Mouse (Mus musculus): ENCODE results near the gene Pdzk1. TPM values are rescaled to one million over a fixed set of nuclear protein-coding genes. Genes with fewer than 3 reads are reported as not detected.

The Pdzk1 gene
- 0.24 TPM in 1 of 2 replicates, not detected in the other for polyA plus RNA-seq (2016; fragmentation: Nextera tagmentation; extraction: Ambion mirVana)

DNA sequence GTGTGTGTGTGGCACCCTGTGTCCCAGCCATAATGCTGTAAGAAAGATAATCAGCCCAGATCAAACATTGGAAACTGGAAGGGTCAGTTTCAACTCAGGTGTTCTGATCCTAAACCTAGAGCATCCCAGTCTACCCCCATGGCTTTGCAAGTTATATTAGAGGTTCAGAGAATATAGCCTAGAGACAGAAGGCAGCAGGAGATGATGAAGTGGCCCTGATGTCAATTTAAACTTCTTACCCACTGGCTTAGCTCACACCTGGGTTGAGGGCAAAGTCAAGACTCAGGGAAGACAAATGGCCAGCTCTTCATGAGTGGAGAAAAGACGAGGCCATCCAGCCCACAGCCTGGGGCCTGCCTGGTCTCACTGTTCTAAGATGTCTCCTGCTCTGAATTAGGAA lies at the start of gene Pdzk1, which contains the start of gene Cd160:
Pdzk1 (plus strand) TSS at position 301 of the 400 bp plus-strand sequence.
Cd160 (minus strand) TSS at position 368 of the 400 bp plus-strand sequence.
- H3K9me3 ChIP-seq = no peaks in the 10 kb centered on the region
- WGBS = 76% methylated on average over 1 of the region's 1 CpGs
- H3K4me1 ChIP-seq = peaks cover 13% of the 10 kb centered on the region; the same call in 1 of the 2 replicates
- DNase-seq (ENCODE audit: low spot score) = no peak
- H3K36me3 ChIP-seq (replicated peaks) = no peaks in the 10 kb centered on the region
- H3K27ac ChIP-seq (replicated peaks) = no peak within 1 kb of the TSS
- H3K27me3 ChIP-seq (replicated peaks; ENCODE audit: low read depth, poor library complexity, severe bottlenecking) = no peaks in the 10 kb centered on the region
- no peak within 1 kb of the TSS for H3K4me3 ChIP-seq

DNA sequence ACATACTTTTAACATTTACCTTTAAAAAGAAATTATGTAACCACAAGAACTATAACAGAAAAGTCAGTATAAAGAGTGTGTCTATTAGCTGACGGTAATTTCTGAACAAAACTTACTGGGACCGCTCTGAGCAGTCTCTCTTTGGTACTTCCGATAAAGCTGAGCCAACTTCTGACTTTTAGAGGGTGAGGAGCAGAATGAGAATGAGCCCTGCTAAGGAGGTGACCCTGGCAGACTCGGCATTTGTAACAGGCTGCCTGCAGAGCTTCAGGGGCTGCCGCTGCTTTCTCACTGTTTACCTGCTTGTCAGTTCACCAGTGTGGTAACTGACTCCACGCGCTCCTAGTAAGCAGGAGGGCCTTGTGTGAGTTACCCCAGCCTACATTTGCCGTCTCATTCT lies 46.8 kb upstream of the Pdzk1 start:
- 81% methylated on average over 8 of the region's 8 CpGs for WGBS
- Histone ChIP-seq H3K27me3 (replicated peaks; ENCODE audit: low read depth, poor library complexity, severe bottlenecking) (no peaks in the 10 kb centered on the region), H3K9me3 (no peaks in the 10 kb centered on the region), H3K4me1 (no peaks in the 10 kb centered on the region), H3K36me3 (replicated peaks) (peaks cover 43% of the 10 kb centered on the region), H3K27ac (replicated peaks) (no peak overlapping the region), H3K4me3 (no peak overlapping the region)
- DNase-seq (ENCODE audit: low spot score) = no peak

DNA sequence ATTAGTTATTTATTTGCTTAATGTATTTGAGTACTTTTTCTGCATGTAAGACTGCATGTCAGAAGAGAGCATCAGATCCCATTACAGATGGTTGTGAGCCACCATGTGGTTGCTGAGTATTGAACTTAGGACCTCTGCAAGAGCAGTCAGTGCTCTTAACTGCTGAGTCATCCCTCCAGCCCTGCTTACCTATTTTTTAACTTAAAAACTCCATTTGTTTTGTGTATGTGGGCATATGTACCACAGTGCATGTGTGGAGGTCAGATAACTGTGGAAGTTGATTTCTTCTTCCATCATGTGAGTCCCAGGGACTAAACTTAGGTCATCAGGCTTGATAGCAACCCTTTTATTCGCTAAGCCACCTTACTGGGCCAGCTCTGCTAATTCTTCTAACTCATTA lies 41.3 kb upstream of the Pdzk1 start:
- Histone ChIP-seq H3K9me3 (no peaks in the 10 kb centered on the region), H3K27me3 (replicated peaks; ENCODE audit: low read depth, poor library complexity, severe bottlenecking) (no peaks in the 10 kb centered on the region), H3K27ac (replicated peaks) (no peak overlapping the region), H3K4me3 (no peak overlapping the region), H3K4me1 (no peaks in the 10 kb centered on the region), H3K36me3 (replicated peaks) (peaks cover 75% of the 10 kb centered on the region)
- WGBS = 89% methylated on average over 1 of the region's 1 CpGs
- DNase-seq (ENCODE audit: low spot score) = no peak

DNA sequence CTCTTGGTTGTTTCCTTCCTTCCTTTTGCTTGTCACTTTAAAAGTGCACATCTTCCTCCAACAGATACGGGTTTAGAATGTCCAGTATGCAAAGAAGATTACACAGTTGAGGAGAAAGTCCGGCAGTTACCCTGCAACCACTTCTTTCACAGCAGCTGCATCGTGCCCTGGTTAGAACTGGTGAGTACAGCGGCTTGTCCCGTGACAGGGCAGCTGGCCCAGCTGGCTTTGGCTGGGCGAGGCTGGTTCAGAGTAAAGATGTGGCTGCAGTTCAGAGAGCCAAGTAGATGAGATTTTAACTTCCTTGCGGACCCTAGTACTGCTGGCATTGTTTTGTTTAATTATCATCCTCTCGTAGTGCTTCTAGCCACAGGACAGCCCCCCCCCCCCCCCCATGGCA lies 40.6 kb upstream of the Pdzk1 start:
- Histone ChIP-seq H3K4me1 (no peaks in the 10 kb centered on the region), H3K9me3 (no peaks in the 10 kb centered on the region), H3K36me3 (replicated peaks) (peaks cover 76% of the 10 kb centered on the region), H3K27ac (replicated peaks) (no peak overlapping the region), H3K27me3 (replicated peaks; ENCODE audit: low read depth, poor library complexity, severe bottlenecking) (no peaks in the 10 kb centered on the region), H3K4me3 (no peak overlapping the region)
- DNase-seq (ENCODE audit: low spot score) = no peak
- WGBS = 91% methylated on average over 8 of the region's 8 CpGs

DNA sequence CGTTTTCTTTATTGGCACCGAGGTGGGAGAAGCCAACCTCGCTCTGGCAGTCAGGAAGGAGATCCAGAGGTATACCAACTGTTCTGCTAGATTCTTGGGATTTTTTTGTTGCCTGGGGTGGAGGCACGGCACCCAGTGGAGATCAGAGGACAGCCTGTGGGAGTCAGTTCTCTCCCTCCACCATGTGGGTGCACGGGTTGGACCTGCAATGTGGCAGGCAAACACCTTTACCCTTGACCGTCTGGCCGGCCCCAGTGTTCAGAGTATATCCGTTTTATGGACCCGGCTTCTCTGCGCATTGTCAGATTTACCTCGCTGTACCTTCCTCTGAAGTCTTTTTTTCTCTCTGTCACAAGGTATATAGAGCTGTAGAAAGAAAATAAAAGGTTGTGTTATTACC lies 28.8 kb upstream of the Pdzk1 start:
- Histone ChIP-seq H3K27ac (replicated peaks) (no peak overlapping the region), H3K4me1 (no peaks in the 10 kb centered on the region), H3K9me3 (no peaks in the 10 kb centered on the region), H3K27me3 (replicated peaks; ENCODE audit: low read depth, poor library complexity, severe bottlenecking) (no peaks in the 10 kb centered on the region), H3K36me3 (replicated peaks) (peaks cover 17% of the 10 kb centered on the region), H3K4me3 (no peak overlapping the region)
- WGBS = 85% methylated on average over 11 of the region's 11 CpGs
- DNase-seq (ENCODE audit: low spot score) = no peak

DNA sequence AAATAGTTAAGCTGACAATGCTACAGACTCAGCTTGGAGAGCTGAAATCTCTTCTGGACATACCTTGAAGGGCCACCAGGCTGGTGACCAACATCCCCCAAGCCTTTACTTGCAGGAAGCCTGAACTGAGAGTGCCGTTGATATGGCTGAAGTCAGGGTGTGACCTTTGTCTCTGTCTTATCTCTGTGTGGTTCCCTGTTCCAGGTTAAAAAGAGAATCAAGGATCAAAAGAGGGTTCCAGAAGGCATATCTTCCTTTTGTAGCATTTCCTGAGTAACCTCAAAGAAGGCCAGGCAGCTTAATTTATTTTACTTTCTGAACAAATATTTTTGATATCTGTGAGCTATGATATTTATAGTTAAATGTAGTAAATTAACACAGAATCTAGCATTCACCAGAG lies 26.9 kb upstream of the Pdzk1 start:
- Histone ChIP-seq H3K27me3 (replicated peaks; ENCODE audit: low read depth, poor library complexity, severe bottlenecking) (no peaks in the 10 kb centered on the region), H3K27ac (replicated peaks) (no peak overlapping the region), H3K4me3 (no peak overlapping the region), H3K4me1 (no peaks in the 10 kb centered on the region), H3K9me3 (no peaks in the 10 kb centered on the region), H3K36me3 (replicated peaks) (peaks cover 11% of the 10 kb centered on the region; the same call in 1 of the 2 replicates)
- WGBS = 84% methylated on average over 1 of the region's 1 CpGs
- no peak for DNase-seq (ENCODE audit: low spot score)

DNA sequence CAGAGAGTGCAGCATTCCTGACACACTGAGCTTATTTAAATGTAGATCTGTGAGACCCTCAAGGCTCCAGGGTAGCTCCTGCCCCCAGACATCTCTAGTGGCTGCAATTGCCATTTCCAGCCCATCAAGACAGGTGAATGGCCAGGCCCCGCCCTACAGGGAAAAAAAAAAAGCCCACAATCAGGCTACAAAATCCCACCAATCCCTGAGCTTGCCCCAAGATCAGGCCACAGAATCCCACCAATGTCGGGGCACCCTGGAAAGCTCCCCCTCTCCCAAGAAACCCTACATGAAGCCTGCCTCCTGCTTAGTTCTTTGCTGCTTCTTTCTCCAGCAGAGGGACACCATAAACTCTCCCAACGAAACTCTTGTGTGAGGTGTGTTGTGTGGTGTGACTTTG lies 20.9 kb upstream of the Pdzk1 start:
- no peaks in the 10 kb centered on the region for H3K9me3 ChIP-seq
- H3K36me3 ChIP-seq (replicated peaks) = peaks cover 9% of the 10 kb centered on the region; the same call in 1 of the 2 replicates
- no peak overlapping the region for H3K4me3 ChIP-seq
- no peak overlapping the region for H3K27ac ChIP-seq (replicated peaks)
- H3K4me1 ChIP-seq = peaks cover 7% of the 10 kb centered on the region; the same call in 1 of the 2 replicates
- 75% methylated on average over 3 of the region's 3 CpGs for WGBS
- DNase-seq (ENCODE audit: low spot score) = no peak
- no peaks in the 10 kb centered on the region for H3K27me3 ChIP-seq (replicated peaks; ENCODE audit: low read depth, poor library complexity, severe bottlenecking)

DNA sequence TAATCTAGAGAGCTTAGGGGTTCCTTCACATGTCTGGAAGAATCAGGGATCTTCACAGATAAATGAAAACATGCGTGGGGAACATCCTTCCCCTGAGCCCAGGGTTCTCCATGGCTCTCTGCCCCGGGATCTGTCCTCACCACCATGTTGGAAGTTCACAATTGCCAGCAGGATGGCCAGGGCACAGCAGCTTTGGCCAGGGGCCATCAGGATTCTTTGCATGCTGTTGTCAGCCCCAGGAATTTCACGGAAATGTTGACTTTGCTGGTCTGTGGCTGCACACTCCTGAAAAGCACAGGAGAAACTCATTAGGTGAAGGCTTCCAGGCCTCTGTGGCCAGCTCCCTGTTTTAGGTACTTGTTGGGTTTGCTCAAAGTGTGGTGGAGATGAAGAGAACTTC lies 20.4 kb upstream of the Pdzk1 start:
- H3K4me3 ChIP-seq = no peak overlapping the region
- H3K27ac ChIP-seq (replicated peaks) = no peak overlapping the region
- DNase-seq (ENCODE audit: low spot score) = no peak
- H3K9me3 ChIP-seq = no peaks in the 10 kb centered on the region
- peaks cover 13% of the 10 kb centered on the region; the same call in 1 of the 2 replicates for H3K4me1 ChIP-seq
- peaks cover 9% of the 10 kb centered on the region; the same call in 1 of the 2 replicates for H3K36me3 ChIP-seq (replicated peaks)
- H3K27me3 ChIP-seq (replicated peaks; ENCODE audit: low read depth, poor library complexity, severe bottlenecking) = no peaks in the 10 kb centered on the region
- 78% methylated on average over 3 of the region's 3 CpGs for WGBS

DNA sequence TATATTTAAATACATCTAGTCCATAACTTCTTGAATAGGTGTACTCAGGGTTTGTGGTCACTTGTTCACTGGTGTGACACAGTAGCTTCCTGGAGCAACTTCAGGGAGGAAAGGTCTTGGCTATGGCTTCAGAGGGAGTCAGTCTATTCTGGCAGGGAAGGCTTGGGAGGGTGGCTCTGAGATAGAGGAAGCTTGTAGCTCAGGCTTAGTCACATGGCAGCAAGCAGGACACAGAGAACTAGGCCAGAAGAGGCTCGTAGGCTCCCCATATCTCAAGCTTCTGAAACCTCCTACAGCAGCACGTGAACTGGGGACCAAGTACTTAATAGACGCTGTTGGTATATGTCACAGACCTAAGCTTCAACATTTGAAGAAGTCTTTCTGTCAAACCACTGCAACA lies 17.9 kb upstream of the Pdzk1 start:
- Histone ChIP-seq H3K36me3 (replicated peaks) (peaks cover 3% of the 10 kb centered on the region; the same call in 1 of the 2 replicates), H3K4me1 (peaks cover 19% of the 10 kb centered on the region), H3K9me3 (no peaks in the 10 kb centered on the region), H3K27me3 (replicated peaks; ENCODE audit: low read depth, poor library complexity, severe bottlenecking) (no peaks in the 10 kb centered on the region), H3K4me3 (no peak overlapping the region), H3K27ac (replicated peaks) (no peak overlapping the region)
- no peak for DNase-seq (ENCODE audit: low spot score)
- WGBS = 88% methylated on average over 3 of the region's 3 CpGs

DNA sequence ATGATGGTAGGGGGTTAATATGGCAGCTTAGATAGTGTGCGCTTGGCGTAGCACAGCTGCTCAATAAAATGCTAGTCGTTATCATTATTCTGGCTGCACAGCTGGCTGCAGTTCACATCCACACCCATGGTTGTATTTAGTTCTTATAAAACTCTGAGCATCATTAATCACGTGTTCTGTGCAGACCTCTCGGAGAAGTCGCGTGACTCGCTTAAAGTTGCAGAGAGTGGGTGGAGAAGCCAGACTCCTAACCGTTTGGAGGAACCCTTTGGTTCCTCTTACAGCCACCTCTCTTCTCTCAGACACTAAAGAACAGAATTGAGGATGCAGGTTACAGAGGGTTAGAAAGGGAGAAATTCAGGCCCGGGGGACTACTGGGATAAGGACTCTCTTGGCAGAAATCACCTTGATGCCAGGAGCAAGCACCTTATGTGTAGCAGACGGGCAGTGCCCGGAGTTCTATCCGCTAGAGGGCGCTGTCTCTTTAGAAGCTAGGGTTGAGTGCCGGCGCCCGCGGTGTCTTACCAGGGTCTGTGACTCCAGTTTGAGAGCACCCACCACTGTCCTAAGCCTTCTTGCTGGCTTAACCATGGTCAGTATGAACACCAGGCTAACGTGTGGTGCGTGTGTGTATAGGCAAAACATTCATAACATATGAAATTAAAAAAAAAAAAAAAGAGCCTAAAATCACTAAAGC lies 16.5 kb upstream of the Pdzk1 start:
- H3K9me3 ChIP-seq = 0 out of 2 replicates have a peak, but pooled peaks cover 2% of the 10 kb centered on the region
- H3K4me3 ChIP-seq = no peak overlapping the region
- peak; percentile 81 for DNase-seq (ENCODE audit: low spot score)
- no peak overlapping the region for H3K27ac ChIP-seq (replicated peaks)
- 48% methylated on average over 20 of the region's 20 CpGs for WGBS
- no peaks in the 10 kb centered on the region for H3K27me3 ChIP-seq (replicated peaks; ENCODE audit: low read depth, poor library complexity, severe bottlenecking)
- peaks cover 19% of the 10 kb centered on the region for H3K4me1 ChIP-seq
- H3K36me3 ChIP-seq (replicated peaks) = no peaks in the 10 kb centered on the region

DNA sequence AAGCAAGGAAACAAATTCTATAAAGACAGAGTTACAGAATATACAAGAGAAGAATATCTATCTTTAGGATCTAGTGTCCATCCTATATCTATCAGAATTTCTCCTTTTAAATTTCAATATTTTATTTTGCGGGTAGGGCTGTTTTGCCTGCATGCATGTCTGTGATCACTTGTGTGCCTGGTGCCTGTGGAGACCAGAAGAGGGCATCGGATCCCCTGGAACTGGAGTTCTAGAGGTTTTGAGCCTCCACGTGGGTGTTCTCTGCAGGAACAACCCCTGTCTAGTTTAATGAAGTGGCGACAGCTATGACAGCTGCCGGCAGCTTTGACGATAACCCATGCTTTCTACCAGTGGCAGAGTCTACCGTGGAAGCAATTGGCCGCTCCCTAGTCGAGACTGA lies 16.0 kb upstream of the Pdzk1 start:
- Histone ChIP-seq H3K9me3 (0 out of 2 replicates have a peak, but pooled peaks cover 6% of the 10 kb centered on the region), H3K4me3 (no peak overlapping the region), H3K36me3 (replicated peaks) (no peaks in the 10 kb centered on the region), H3K4me1 (peaks cover 18% of the 10 kb centered on the region), H3K27me3 (replicated peaks; ENCODE audit: low read depth, poor library complexity, severe bottlenecking) (no peaks in the 10 kb centered on the region), H3K27ac (replicated peaks) (no peak overlapping the region)
- 36% methylated on average over 9 of the region's 9 CpGs for WGBS
- peak; percentile 56 for DNase-seq (ENCODE audit: low spot score)

DNA sequence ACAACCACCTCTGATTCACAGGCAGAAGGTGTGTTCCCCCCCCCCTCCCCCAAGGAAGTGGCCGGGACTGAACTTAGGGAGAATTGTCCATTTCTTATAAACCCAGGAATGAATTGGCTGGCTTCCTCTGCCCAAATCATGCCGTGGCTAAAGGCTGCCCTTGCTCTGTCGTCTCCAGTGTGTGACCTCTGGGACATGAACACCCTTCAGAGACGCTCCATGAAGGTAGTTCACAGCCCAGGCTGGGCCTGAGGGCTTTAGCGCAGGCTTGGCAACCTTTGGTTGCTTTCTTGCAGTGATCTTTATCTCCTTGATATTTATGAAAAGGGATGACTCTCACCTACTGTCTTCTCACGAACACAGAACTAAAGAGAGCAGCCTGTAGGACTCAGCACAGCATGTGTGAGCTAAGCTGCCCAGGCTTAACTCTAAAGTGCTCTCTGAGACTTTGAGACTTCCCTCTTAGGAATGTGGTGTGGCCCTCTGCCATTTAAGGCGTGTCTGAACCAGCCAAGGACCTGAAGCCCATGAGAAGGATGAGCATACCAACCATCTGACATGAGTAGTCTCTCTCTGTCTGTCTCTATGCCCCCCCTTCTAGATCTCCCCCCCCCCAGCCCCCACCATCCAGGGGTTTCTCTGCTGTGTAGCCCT lies 15.4 kb upstream of the Pdzk1 start:
- no peaks in the 10 kb centered on the region for H3K27me3 ChIP-seq (replicated peaks; ENCODE audit: low read depth, poor library complexity, severe bottlenecking)
- H3K9me3 ChIP-seq = 0 out of 2 replicates have a peak, but pooled peaks cover 6% of the 10 kb centered on the region
- WGBS = 67% methylated on average over 7 of the region's 7 CpGs
- H3K4me1 ChIP-seq = peaks cover 14% of the 10 kb centered on the region
- H3K27ac ChIP-seq (replicated peaks) = no peak overlapping the region
- no peak for DNase-seq (ENCODE audit: low spot score)
- no peak overlapping the region for H3K4me3 ChIP-seq
- H3K36me3 ChIP-seq (replicated peaks) = no peaks in the 10 kb centered on the region

DNA sequence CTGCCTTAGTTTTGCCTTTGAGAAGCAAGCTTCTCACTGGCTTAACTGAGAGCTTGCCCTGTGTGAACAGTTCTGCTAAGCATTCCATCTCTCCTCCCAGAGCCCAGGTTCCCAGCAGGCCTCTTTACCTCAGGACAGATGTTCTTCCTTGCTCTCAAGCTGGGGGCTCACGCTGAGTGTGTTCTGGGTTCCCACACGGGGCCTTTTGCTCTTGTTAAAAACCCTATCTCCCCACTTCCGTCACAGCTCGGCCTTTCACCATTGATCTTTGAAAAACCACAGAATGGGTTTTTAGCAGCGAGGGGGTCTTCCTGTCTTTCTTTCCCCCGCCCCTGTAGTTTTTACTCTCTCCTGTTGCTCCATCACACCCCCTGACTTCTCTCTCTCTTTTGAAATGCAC lies 14.7 kb upstream of the Pdzk1 start:
- Histone ChIP-seq H3K27me3 (replicated peaks; ENCODE audit: low read depth, poor library complexity, severe bottlenecking) (no peaks in the 10 kb centered on the region), H3K36me3 (replicated peaks) (no peaks in the 10 kb centered on the region), H3K4me3 (no peak overlapping the region), H3K27ac (replicated peaks) (no peak overlapping the region), H3K9me3 (0 out of 2 replicates have a peak, but pooled peaks cover 6% of the 10 kb centered on the region), H3K4me1 (peaks cover 13% of the 10 kb centered on the region)
- WGBS = 52% methylated on average over 6 of the region's 6 CpGs
- DNase-seq (ENCODE audit: low spot score) = no peak
